Mouse (Mus musculus) embryo, embryonic 11 days (tissue): Measurements from ENCODE around the gene Elmo1.

Experiments used
- DNase-seq: peaks from one replicate; pipeline ENCODE4 v3.0.0-alpha.2; 2015

Elmo1 gene

DNA sequence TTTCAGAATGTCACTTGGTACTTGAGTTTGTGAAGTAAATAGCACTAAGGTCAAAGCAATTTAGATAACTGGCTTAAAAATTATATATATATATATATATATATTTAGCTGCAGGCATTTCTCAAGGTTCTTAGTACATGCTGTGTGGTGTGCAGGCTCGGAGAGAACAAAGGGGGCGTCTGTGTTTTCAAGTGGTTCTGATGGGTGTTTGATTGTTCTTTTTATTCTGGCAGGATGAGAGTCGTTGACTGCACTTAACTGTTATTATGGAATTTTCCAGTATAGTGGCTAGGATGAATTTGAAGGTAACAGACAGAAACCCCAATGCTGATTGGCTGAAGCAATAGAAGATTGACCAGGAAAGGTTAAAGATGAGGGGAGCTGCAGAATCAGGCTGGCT is 33.6 kb downstream of the Elmo1 start:
- DNase-seq, result no peak

DNA sequence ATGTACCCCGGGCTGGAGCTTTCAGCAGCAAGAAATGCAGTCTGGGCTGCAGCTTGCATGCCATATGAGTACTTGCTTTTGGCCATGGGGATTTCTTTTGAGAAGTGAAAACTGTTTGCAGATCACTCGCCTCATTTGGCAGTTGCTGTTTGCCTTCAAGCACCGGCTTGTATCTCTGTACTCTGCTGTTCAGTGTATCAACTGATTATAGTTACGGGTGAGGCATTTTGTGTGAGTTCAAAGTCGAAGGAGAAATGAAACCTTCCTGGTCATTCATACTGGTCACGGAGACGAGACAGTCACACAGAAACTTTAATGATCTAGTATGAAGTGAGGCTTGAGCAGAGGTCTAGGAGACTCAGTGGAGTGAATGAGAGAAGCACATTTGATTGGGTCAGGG is 34.6 kb downstream of the Elmo1 start:
- no peak for DNase-seq

DNA sequence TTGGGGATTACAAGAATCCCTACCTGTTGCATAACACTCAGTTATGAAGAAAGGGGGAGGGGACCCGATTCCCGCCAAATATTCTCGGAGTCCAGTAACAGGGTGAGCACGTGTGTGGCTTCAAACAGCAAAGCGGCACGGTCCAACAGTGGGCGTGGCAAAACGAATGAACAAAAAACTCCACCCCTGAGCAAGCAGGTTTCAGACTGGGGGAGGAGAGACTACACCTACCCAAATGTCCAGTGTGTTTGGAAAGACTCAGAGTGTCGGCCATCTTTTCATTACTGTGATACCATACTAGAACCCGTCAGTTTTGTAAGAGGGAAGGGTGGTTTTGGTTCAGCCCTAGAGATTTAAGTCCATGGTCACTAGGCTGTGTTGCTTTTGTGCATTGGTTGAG is 35.4 kb downstream of the Elmo1 start:
- no peak for DNase-seq

DNA sequence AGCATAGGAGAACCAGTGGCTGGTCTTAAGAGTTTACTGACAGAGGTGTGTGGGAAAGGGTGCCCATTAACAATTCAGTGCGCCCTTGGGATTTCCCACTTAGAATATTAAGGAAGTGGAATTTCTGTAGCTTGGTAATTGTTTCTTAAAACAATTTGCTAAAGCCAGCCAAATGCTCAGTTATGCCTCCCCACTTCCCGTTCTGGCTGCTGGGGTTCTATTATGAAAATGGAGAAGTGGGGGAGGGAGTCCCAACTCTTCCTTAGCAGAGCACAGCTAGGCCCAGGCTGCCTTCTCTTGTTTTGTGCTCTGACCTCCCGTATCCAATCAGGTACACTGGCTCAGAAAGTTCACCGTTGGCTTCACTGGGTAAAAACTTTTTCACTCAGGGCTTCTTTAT is 37.2 kb downstream of the Elmo1 start:
- no peak for DNase-seq

- no peak for DNase-seq
Measured at GRCm38 (mm10) chr13:20128097-20128496, 37.7 kb downstream of the Elmo1 start.

DNA sequence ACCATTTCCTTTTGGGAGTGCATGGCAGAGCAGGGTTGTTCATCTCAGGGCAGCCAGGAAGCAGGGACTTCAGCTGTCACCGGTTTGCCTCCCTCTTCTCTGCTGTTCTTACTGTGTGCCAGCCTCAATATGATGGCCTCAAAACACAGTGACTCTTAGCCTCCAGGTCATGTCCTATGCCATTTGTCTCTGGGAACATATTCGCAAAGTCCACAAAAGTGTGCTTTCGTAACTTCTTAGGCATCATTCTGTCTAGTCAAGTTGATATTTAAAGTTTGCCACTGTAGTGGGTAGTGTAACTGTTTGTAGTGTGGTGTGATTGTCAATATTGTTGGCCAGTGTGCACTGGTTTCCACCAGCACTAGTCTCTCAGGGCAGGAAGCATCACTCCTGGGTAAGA is 40.3 kb downstream of the Elmo1 start:
- DNase-seq, result no peak

- DNase-seq, result no peak
Measured at GRCm38 (mm10) chr13:20131322-20131997, 41.1 kb downstream of the Elmo1 start.

GRCm38 (mm10) chr13:20131998-20132371 is 41.6 kb downstream of the Elmo1 start:
- DNase-seq, result no peak

DNA sequence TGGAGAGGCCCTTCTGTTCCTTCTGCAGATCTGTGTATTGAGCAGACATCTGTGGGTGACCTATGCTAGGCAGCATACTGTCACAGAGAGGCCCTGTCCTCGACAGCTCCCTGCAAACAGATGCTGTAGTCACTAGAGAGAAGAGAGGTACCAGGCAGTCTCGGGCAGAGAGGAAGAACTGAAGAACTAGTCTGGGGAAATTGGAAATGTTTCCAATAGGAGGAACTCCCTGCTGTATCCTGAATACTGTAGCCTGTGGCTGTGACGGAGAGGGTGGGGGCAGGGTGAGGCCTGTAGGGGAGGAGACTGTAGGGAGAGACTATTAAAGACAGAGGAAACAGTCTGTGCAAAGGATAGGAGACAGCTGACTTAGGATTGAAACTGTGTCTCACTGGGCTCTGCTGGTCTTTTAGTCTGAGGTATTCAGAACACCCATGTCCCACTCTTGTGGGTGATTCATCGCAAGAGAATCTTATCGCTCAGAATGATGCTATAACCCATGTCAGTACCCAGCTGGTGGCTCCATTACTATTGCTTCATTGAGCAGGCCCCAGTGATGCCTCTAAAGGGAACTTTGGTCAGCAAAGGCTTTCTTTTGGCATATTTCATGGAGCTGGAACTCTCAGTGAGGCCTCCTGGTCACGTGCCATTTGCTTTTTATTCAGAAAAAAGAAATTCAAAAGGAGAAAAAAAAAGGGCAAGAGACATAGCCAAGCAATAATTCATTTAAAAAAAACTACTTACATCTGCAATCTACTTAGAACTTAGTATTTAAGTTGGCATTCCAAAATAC is 43.4 kb downstream of the Elmo1 start:
- peak; percentile 21 for DNase-seq

DNA sequence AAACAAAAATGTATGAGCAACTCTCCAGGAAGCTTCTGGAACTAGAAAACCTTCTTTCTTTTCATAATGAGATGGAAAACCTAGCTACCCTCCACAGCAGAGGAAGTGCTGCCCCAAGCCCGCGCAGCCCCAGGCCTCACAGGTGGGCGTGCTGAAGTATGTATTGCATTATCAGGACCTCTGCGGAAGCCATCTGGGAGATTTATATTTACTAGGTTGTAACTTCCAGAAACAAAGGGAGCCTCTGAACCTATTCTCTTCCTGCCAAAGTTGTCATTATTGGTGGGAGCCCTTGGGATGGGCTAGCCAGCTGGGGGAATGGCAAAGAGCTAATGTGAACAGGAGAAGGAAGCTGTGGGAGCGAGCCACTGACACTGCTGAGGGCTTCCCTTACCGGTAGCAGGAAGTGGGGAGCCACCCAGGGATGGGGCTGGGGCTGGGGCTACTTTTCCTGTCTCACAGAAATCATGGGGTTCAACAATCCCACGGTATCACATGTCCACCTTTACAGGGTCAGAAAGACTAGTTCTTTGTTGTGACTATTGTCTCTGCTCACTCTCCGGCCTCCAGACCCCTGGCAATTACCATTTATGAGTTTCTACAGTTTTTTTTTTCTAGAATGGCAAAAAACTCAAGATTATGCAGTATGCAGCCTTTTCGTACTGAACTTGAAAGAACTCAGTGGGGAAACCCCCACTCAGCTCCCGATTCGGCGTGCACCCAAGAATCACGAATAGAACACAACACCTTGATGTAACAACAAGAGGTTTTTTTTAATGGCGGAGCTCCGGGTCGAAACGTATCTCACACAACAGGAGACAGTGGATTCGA is 44.2 kb downstream of the Elmo1 start:
- DNase-seq, result peak; percentile 32

- DNase-seq, result no peak
Measured at GRCm38 (mm10) chr13:20136753-20137152, 46.4 kb downstream of the Elmo1 start.

DNA sequence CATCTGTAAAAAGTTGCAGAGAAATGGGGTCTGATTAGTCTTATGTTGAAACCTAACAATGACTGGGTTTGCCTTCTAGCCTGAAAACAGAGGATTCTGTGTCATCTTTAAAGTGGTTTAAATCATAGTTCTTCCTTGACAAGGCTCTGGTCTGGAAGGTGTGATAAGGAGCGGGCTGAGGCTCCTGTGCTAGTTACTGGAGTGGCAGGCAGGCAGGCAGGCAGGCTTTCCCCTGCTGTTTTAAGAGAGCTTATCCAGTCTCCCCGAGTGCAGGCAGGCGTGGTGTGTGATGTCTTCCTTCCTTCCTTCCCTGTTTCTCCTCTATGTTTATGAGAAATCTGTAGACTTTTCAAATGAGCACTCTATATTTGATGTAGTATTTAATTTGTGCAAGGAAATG is 48.1 kb downstream of the Elmo1 start:
- no peak for DNase-seq

DNA sequence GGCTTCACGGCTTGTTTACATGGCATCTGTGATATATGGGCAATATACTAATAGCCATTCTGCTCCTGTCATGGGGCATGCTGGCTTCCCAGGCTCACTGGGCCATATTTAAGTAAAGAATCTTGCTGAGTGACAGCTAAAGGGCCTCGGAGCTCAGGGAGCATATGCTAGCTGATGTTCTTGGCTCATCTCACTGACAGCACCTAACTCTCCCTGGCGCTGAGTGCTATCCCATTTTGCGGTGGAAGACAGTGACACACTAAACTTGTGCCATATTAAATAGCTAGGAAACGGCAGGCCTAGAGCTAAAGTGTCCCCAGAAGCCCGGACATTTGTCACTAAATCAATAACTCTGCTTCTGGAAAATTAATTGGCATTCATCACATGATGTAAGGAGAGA is 48.7 kb downstream of the Elmo1 start:
- no peak for DNase-seq

GRCm38 (mm10) chr13:20139825-20140665 is 49.6 kb downstream of the Elmo1 start:
- DNase-seq, result no peak

GRCm38 (mm10) chr13:20142637-20143036 is 52.2 kb downstream of the Elmo1 start:
- peak; percentile 27 for DNase-seq

DNA sequence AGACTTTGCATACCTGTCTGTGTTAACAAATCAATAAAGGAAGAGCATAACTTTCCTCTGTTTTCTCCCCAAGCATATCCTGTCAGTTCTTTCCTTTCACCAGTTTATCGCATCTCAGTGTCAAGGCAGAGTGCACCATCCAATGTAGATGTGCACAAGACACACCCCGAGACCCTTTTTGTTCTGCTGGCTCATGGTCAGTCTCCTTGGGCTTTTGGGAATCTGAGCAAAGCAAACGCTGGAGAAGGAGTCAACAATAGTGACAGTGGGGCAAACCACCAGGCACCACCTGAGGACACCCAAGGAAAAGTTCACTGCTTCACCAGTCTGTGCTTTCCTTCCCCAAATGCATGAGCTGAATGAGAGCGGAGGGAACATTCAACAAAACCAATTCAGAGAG is 56.5 kb downstream of the Elmo1 start:
- no peak for DNase-seq

- DNase-seq, result no peak
Measured at GRCm38 (mm10) chr13:20147736-20148135, 57.3 kb downstream of the Elmo1 start.

DNA sequence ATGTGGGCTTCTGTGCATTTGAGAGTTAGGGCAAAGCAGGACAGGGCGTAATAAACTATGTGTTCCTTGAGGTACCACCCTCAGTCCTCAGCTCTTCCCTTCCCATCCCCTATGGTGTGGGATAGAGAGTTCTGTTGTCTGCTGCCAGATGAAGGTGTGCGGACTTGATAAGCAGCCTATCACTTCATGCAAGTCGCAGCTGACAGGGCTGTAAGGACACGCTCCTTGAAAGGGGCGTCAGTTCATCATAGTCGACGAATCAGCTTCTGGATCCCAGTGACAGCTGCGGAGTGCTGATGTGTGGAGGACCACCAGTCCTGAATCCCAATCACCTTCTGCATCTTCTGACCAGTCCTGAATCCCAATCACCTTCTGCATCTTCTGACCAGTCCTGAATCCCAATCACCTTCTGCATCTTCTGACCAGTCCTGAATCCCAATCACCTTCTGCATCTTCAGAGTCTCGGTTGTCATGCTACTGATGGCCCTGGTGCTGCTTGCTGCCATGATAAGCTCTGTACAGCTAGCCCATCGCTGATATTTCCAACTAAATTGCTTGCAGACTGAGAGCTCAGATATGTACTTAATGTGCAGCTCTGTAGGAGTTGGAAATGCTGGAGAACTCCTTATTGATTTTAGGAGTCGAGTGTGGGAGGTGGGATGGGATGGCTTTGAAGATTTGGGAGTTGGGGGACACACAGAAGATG is 59.9 kb downstream of the Elmo1 start:
- no peak for DNase-seq

DNA sequence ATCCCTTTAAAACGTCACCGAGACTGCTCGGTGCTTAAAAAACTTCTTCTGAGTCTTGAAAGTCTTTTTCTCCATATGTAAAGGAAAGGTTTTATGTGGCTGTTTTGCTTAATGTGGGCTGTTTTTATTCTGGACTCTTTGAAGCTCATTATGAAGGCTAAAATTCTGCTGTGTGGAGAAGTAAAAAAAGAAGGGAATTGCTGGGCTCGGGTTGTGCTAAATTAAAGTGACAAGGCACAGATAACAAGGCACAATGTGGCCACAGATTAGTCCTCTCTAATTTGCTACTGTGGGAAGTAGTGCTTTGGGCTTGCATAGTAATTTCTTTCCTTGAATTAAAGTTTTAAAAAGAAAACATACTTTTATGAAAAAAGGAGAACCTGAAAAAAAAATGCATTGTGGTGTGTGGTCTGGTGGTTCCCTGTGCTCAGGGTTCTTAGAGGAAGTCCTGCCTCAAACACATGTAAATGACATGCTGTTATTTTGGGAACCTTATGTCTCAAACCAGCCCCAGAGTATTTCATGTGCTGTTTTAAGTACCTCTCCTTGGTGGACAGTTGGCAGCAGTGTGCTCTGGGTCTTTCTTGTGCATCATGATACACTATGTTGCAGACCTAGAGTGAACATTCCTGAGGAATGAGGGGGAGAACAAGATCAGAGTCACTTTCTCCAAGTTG is 61.0 kb downstream of the Elmo1 start:
- DNase-seq, result no peak

DNA sequence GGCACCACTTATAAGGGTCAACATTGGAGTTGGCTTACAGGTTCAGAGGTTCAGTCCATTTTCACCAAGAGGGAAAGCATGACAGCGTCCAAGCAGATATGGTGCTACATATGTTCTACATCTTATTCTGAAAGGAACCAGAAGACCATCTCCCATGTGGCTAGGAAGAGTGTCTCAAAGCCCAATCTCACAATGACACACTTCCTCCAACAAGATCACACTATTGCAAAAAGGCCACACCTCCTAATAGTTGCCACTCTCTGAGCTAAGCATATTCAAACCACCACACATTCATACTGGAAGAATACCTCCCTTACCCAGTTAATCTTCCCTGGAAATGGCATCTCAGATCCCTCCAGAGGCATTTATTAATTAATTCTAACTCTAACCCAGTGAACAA is 66.7 kb downstream of the Elmo1 start:
- no peak for DNase-seq

DNA sequence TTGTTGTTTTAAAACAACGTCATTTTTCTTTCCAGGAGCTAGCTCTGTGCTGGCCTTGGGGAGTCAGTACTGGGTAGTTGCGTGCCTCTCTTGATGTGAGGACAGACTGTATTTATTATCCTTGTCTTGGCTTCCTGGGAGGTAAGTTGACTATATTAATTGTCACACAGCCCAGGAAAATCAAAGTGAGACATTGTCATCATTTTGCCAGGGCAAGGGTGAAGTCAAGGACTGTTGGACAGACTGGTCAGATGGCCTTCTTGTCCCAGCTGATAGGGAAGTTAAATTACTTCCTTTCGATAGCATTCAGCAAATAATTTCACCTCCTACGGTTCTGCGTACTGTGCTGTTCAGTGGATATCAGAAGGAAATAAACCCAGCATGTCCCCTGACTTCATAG is 67.1 kb downstream of the Elmo1 start:
- DNase-seq, result no peak
